Mouse (Mus musculus): ENCODE results near the gene Gjc2. TPM values are rescaled to one million over a fixed set of nuclear protein-coding genes. Genes with fewer than 3 reads are reported as not detected.

Gjc2 gene
- not detected in 2 replicates for total RNA-seq (2014; fragmentation: Nextera tagmentation)
- not detected in 2 replicates for total RNA-seq (2017)
- not detected in 2 replicates for polyA plus RNA-seq (2012)

GRCm38 (mm10) chr11:59182864-59183331 is at the start of gene Gjc2:
Gene Gjc2 (minus strand): TSS chr11:59183213.
- Histone ChIP-seq H3K27me3 (ENCODE audit: insufficient read depth, low read length) (peaks cover 3% of the 10 kb centered on the region), H3K4me1 (ENCODE audit: insufficient read depth, low read depth, low read length) (peaks cover 25% of the 10 kb centered on the region; the same call in 1 of the 2 replicates), H3K9me3 (replicated peaks) (no peaks in the 10 kb centered on the region), H3K36me3 (replicated peaks) (peaks cover 64% of the 10 kb centered on the region), H3K4me3 (ENCODE audit: low read depth, low read length) (no peak within 1 kb of the TSS)
- no peak for DNase-seq (ENCODE audit: low spot score)
- no peak for ATAC-seq (ENCODE audit: extremely low read depth, insufficient number of reproducible peaks, low FRiP score, poor library complexity, severe bottlenecking)
- no peak for TF ChIP-seq GATA2 (IDR thresholded peaks at IDR 0.05; ENCODE audit: borderline replicate concordance, low read depth, low read length)

- Histone ChIP-seq H3K4me3 (ENCODE audit: low read depth, low read length) (no peak overlapping the region), H3K36me3 (replicated peaks) (no peaks in the 10 kb centered on the region), H3K27me3 (ENCODE audit: insufficient read depth, low read length) (peaks cover 17% of the 10 kb centered on the region), H3K4me1 (ENCODE audit: insufficient read depth, low read depth, low read length) (peaks cover 26% of the 10 kb centered on the region), H3K9me3 (replicated peaks) (no peaks in the 10 kb centered on the region)
- ATAC-seq (ENCODE audit: extremely low read depth, insufficient number of reproducible peaks, low FRiP score, poor library complexity, severe bottlenecking) (no peak), DNase-seq (ENCODE audit: low spot score) (no peak)
- no peak for TF ChIP-seq POLR2AphosphoS5 (IDR thresholded peaks at IDR 0.05; ENCODE audit: insufficient replicate concordance, low read depth, low read length)
- no peak for TF ChIP-seq TAL1 (conservative IDR thresholded peaks at IDR 0.05; ENCODE audit: low read depth, low read length)
- TF ChIP-seq GATA2 (IDR thresholded peaks at IDR 0.05; ENCODE audit: borderline replicate concordance, low read depth, low read length) = no peak
- no peak for TF ChIP-seq CTCF (IDR thresholded peaks at IDR 0.05; ENCODE audit: low read depth, low read length)
- TF ChIP-seq GATA1 (IDR thresholded peaks at IDR 0.05; ENCODE audit: borderline replicate concordance, low read length) = no peak
Measured at GRCm38 (mm10) chr11:59232797-59233196, 49.8 kb upstream of the Gjc2 start.

- no peak for TF ChIP-seq GATA1 (IDR thresholded peaks at IDR 0.05; ENCODE audit: borderline replicate concordance, low read length)
- peak; percentile 56 for TF ChIP-seq CTCF (IDR thresholded peaks at IDR 0.05; ENCODE audit: low read depth, low read length)
- no peak for TF ChIP-seq TAL1 (conservative IDR thresholded peaks at IDR 0.05; ENCODE audit: low read depth, low read length)
- no peak for TF ChIP-seq POLR2AphosphoS5 (IDR thresholded peaks at IDR 0.05; ENCODE audit: insufficient replicate concordance, low read depth, low read length)
- TF ChIP-seq GATA2 (IDR thresholded peaks at IDR 0.05; ENCODE audit: borderline replicate concordance, low read depth, low read length) = no peak
- Histone ChIP-seq H3K27me3 (ENCODE audit: insufficient read depth, low read length) (peaks cover 6% of the 10 kb centered on the region), H3K9me3 (replicated peaks) (no peaks in the 10 kb centered on the region), H3K4me1 (ENCODE audit: insufficient read depth, low read depth, low read length) (peaks cover 43% of the 10 kb centered on the region), H3K36me3 (replicated peaks) (peaks cover 13% of the 10 kb centered on the region), H3K4me3 (ENCODE audit: low read depth, low read length) (no peak overlapping the region)
- ATAC-seq (ENCODE audit: extremely low read depth, insufficient number of reproducible peaks, low FRiP score, poor library complexity, severe bottlenecking) (no peak), DNase-seq (ENCODE audit: low spot score) (peak; percentile 57)
Measured at GRCm38 (mm10) chr11:59230144-59230760, 47.2 kb upstream of the Gjc2 start.

GRCm38 (mm10) chr11:59228122-59228953 is 45.3 kb upstream of the Gjc2 start, which contains the start of gene Arf1:
Gene Arf1 (minus strand): TSS chr11:59228270.
- DNase-seq (ENCODE audit: low spot score) (peak; percentile 83), ATAC-seq (ENCODE audit: extremely low read depth, insufficient number of reproducible peaks, low FRiP score, poor library complexity, severe bottlenecking) (peak; percentile 77)
- Histone ChIP-seq H3K36me3 (replicated peaks) (peaks cover 25% of the 10 kb centered on the region), H3K4me3 (ENCODE audit: low read depth, low read length) (peak within 1 kb of the TSS; percentile 93), H3K9me3 (replicated peaks) (no peaks in the 10 kb centered on the region), H3K27me3 (ENCODE audit: insufficient read depth, low read length) (0 out of 2 replicates have a peak, but pooled peaks cover 3% of the 10 kb centered on the region), H3K4me1 (ENCODE audit: insufficient read depth, low read depth, low read length) (peaks cover 62% of the 10 kb centered on the region)
- no peak for TF ChIP-seq POLR2AphosphoS5 (IDR thresholded peaks at IDR 0.05; ENCODE audit: insufficient replicate concordance, low read depth, low read length)
- no peak for TF ChIP-seq GATA2 (IDR thresholded peaks at IDR 0.05; ENCODE audit: borderline replicate concordance, low read depth, low read length)

GRCm38 (mm10) chr11:59227604-59228121 is 44.6 kb upstream of the Gjc2 start:
- TF ChIP-seq CTCF (IDR thresholded peaks at IDR 0.05; ENCODE audit: low read depth, low read length) = no peak
- no peak for TF ChIP-seq TAL1 (conservative IDR thresholded peaks at IDR 0.05; ENCODE audit: low read depth, low read length)
- TF ChIP-seq GATA1 (IDR thresholded peaks at IDR 0.05; ENCODE audit: borderline replicate concordance, low read length) = no peak
- TF ChIP-seq POLR2AphosphoS5 (IDR thresholded peaks at IDR 0.05; ENCODE audit: insufficient replicate concordance, low read depth, low read length) = no peak
- TF ChIP-seq GATA2 (IDR thresholded peaks at IDR 0.05; ENCODE audit: borderline replicate concordance, low read depth, low read length) = no peak
- H3K4me3 ChIP-seq (ENCODE audit: low read depth, low read length) = peak overlapping the region; percentile 93
- peaks cover 68% of the 10 kb centered on the region for H3K4me1 ChIP-seq (ENCODE audit: insufficient read depth, low read depth, low read length)
- ATAC-seq (ENCODE audit: extremely low read depth, insufficient number of reproducible peaks, low FRiP score, poor library complexity, severe bottlenecking) (no peak), DNase-seq (ENCODE audit: low spot score) (no peak)
- peaks cover 31% of the 10 kb centered on the region for H3K36me3 ChIP-seq (replicated peaks)
- H3K27me3 ChIP-seq (ENCODE audit: insufficient read depth, low read length) = 0 out of 2 replicates have a peak, but pooled peaks cover 3% of the 10 kb centered on the region
- no peaks in the 10 kb centered on the region for H3K9me3 ChIP-seq (replicated peaks)

Data from G1E (cell line).